Mouse (Mus musculus): ENCODE results near the gene Gpx7. TPM values are rescaled to one million over a fixed set of nuclear protein-coding genes. Genes with fewer than 3 reads are reported as not detected.

The Gpx7 gene
- polyA plus RNA-seq, 1 experiment from 2014 or later = 53.9 TPM

DNA sequence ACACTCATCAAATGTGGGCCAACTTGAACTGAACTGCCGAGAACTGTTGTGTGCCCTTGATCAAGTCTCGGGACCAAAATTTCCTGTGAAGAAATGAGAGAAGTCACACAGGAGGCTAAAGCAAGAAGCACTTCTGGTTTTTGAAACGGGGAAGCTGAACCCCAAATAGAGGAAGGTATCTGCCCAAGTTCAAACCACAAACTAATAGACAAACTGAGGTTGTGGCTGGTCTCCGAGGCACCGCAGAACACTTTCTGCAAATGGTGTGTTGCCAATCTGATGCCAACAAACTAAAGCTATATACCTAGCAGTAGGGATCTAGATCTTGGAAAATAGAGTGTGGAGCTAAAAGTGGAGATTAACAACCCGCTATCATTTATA, 21.6 kb upstream of the Gpx7 start:
- H3K27me3 ChIP-seq (replicated peaks) = no peaks in the 10 kb centered on the region
- WGBS = 64% methylated on average over 6 of the region's 6 CpGs
- H3K4me1 ChIP-seq = peaks cover 5% of the 10 kb centered on the region
- H3K4me3 ChIP-seq (replicated peaks) = no peak overlapping the region
- H3K4me2 ChIP-seq = no peak overlapping the region
- ATAC-seq (ENCODE audit: insufficient read depth, low FRiP score, low read depth) = no peak
- H3K9ac ChIP-seq = no peak overlapping the region
- no peaks in the 10 kb centered on the region for H3K36me3 ChIP-seq
- H3K9me3 ChIP-seq = no peaks in the 10 kb centered on the region
- H3K27ac ChIP-seq = no peak overlapping the region

DNA sequence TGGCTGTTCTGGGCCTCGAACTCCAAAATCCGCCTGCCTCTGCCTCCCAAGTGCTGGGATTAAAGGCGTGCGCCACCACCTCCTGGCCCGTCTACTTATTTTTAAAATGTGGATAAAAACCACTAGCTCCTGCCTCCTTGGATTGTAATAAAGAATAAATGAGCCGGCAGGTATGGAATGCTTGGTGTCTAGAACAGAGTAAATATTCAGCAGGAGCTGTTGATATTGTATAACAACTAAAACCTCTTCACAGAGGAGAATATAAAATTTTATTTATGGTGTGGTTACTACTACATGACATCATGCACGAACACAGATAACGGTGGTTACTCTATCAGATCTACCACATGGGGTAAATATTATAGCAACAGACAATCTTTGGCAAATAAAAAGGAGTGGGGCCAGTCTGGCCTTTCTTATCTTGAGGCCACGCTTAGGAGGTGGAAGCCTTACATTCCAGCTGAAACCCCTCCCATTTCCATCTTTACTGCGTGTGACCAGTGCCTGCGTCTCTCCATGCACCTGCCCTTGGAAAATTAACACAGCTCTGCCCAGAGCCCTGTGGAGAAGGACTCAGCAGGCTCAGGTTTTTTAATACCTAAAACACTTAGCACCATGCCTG, 21.1 kb upstream of the Gpx7 start:
- peak; percentile 81 for ATAC-seq (ENCODE audit: insufficient read depth, low FRiP score, low read depth)
- WGBS = 45% methylated on average over 11 of the region's 11 CpGs

DNA sequence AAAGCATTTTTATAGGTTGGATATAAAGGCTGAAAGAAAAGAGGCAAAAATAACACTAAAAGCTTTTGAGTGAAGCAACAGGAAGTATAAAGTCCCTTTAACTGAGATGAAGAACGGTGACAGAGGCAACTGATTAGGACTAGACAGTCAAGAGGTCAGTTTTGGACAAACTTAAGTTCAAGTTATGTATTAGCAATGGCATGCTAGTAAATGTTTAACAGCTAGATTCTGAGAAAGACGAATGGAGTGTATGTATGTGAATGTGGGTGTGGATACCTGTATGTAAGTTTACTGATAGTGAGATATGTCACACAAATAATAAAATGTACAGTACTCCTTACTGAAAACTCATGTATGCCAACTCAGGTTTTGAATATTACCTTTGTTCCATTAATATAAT, 17.8 kb upstream of the Gpx7 start:
- H3K9ac ChIP-seq = no peak overlapping the region
- 47% methylated on average over 2 of the region's 2 CpGs for WGBS
- no peaks in the 10 kb centered on the region for H3K4me1 ChIP-seq
- H3K36me3 ChIP-seq = no peaks in the 10 kb centered on the region
- no peak overlapping the region for H3K4me3 ChIP-seq (replicated peaks)
- no peaks in the 10 kb centered on the region for H3K27me3 ChIP-seq (replicated peaks)
- peak; percentile 10; the same call in 1 of the 2 replicates for ATAC-seq (ENCODE audit: insufficient read depth, low FRiP score, low read depth)
- no peaks in the 10 kb centered on the region for H3K9me3 ChIP-seq
- H3K4me2 ChIP-seq = no peak overlapping the region
- no peak overlapping the region for H3K27ac ChIP-seq

More for the DNA sequence above, 21.1 kb upstream of the Gpx7 start:
- no peaks in the 10 kb centered on the region for H3K9me3 ChIP-seq
- no peak overlapping the region for H3K4me2 ChIP-seq
- H3K27ac ChIP-seq = no peak overlapping the region
- H3K4me3 ChIP-seq (replicated peaks) = no peak overlapping the region
- no peaks in the 10 kb centered on the region for H3K27me3 ChIP-seq (replicated peaks)
- no peak overlapping the region for H3K9ac ChIP-seq
- peaks cover 4% of the 10 kb centered on the region for H3K4me1 ChIP-seq
- H3K36me3 ChIP-seq = no peaks in the 10 kb centered on the region

DNA sequence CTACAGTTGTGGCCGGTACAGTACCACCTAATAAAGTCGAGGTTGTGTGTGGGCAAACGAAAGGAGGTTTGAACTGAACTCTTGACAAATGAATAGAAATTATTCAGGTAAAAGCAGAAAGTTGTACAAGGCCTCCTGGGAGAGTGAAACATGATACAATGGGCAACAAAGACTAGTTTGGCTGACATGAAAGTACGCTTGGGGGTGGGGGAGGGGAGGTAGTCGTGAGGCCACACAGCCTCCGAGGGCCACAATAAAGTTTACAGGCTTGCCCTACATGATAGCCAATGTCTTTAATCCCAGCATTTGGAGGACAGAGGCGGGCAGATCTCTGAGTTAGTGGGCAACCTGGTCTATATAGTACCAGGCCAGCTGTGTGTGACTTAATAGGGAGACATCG, 860 bp upstream of the Gpx7 start:
- no peaks in the 10 kb centered on the region for H3K27me3 ChIP-seq (replicated peaks)
- no peak overlapping the region for H3K9ac ChIP-seq
- H3K4me1 ChIP-seq = peaks cover 15% of the 10 kb centered on the region
- H3K27ac ChIP-seq = no peak overlapping the region
- H3K9me3 ChIP-seq = no peaks in the 10 kb centered on the region
- no peak overlapping the region for H3K4me2 ChIP-seq
- no peak overlapping the region for H3K4me3 ChIP-seq (replicated peaks)
- no peak for ATAC-seq (ENCODE audit: insufficient read depth, low FRiP score, low read depth)
- 49% methylated on average over 8 of the region's 8 CpGs for WGBS
- H3K36me3 ChIP-seq = no peaks in the 10 kb centered on the region

DNA sequence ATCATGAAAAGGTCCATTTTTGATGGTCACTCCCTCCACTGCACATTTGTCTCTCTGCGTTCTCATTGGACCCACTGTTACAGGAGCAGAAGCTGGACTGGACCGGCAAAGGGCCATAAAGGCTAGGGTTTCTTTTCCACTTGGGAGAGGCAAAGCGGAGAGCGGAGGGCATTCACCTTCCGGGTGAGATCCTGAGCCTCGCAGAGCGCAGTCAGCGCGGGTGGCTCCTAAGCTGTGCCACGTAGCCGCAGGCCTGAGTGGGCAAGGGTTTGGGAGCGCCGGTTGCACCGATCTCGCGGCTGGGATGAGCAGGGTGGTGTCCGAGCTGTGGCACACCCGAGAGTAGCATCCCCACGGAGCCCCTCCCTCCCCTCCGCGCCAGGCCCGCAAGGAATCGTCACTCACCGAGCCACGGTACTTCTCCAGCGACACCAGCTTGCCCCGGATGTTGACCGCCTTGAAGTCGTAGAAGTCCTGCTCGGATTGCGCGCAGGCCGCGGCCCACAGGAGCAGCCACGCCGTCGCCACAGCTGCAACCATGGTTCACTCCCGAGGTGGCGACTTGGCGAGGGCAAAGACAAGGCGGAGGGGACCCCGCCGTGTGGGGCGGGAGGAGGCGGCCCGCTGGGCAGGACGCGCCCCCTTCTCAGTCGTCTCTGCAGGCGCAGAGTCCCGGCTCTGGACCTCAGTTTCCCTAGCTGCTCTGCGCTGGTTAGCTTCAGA, 462 bp downstream of the Gpx7 start:
- Histone ChIP-seq H3K9ac (peak overlapping the region; percentile 40), H3K27me3 (replicated peaks) (no peaks in the 10 kb centered on the region), H3K4me2 (peak overlapping the region; percentile 85), H3K9me3 (no peaks in the 10 kb centered on the region), H3K4me3 (replicated peaks) (peak overlapping the region; percentile 47), H3K27ac (peak overlapping the region; percentile 75), H3K4me1 (peaks cover 15% of the 10 kb centered on the region), H3K36me3 (no peaks in the 10 kb centered on the region)
- 7% methylated on average over 52 of the region's 52 CpGs for WGBS
- peak; percentile 62 for ATAC-seq (ENCODE audit: insufficient read depth, low FRiP score, low read depth)

DNA sequence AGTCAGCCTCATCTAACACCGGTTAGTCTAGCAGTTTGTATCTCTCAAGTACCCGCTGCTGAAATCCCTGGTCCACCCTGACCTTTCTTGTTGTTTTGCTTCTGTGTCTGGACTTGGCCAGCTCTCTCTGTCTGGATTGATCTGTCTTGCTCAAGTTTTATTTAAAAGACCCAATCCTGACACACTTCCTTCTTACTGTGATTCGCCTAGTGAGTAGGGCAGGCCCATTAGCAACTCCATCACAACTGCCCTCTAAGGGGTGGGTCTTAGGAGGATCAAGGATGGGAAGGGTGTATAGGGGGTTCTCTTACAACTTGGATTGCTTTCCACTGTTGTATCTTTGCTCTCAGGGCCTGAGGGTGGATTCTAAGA, 1.0 kb downstream of the Gpx7 start:
- H3K4me2 ChIP-seq = peak overlapping the region; percentile 85; the same call in 1 of the 2 replicates
- no peaks in the 10 kb centered on the region for H3K9me3 ChIP-seq
- WGBS = 73% methylated on average over 3 of the region's 3 CpGs
- H3K27ac ChIP-seq = peak overlapping the region; percentile 75
- H3K4me1 ChIP-seq = peaks cover 15% of the 10 kb centered on the region
- ATAC-seq (ENCODE audit: insufficient read depth, low FRiP score, low read depth) = peak; percentile 47; the same call in 1 of the 2 replicates
- H3K4me3 ChIP-seq (replicated peaks) = peak overlapping the region; percentile 47
- H3K36me3 ChIP-seq = no peaks in the 10 kb centered on the region
- no peaks in the 10 kb centered on the region for H3K27me3 ChIP-seq (replicated peaks)
- no peak overlapping the region for H3K9ac ChIP-seq

DNA sequence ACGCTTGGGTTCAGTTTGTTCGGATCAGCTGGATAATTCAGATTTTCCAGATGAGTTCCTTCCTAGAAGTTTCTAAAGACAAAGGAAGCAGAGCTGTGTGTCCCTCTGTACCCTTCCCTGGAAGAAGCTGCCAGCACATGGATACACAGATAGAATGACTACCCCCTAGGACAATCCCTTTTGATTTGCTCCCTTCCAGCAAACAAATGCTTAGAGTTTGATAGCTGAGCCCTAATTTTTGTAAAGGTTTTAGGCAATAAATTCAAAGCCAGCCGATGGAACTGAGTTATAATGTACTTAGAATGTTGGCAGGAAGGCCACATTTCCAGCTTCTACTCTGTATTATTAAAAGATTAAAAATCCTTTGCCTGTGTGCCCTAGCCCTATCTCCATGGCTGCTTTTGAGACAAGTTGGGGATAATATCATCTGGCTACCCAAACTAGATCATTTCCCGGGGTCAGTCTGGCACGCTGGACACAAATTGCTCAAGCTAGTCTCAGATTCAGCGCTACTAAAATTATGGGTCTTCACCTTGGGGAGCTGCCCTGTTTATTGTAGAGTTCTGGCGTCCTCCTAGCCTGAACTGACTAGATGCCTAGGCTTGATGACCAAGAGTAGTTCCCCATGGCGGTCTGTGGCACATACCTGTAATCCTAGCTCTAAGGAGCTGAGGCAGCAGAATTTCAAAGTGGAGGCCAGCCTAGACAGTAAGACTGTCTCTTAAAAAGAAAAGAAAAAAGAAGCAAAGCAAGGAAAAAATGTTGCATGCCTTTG, 2.7 kb downstream of the Gpx7 start:
- Histone ChIP-seq H3K27ac (no peak overlapping the region), H3K27me3 (replicated peaks) (no peaks in the 10 kb centered on the region), H3K36me3 (no peaks in the 10 kb centered on the region), H3K4me1 (peaks cover 15% of the 10 kb centered on the region), H3K4me3 (replicated peaks) (no peak overlapping the region), H3K9ac (no peak overlapping the region), H3K9me3 (no peaks in the 10 kb centered on the region), H3K4me2 (no peak overlapping the region)
- ATAC-seq (ENCODE audit: insufficient read depth, low FRiP score, low read depth) = no peak
- 89% methylated on average over 8 of the region's 8 CpGs for WGBS

DNA sequence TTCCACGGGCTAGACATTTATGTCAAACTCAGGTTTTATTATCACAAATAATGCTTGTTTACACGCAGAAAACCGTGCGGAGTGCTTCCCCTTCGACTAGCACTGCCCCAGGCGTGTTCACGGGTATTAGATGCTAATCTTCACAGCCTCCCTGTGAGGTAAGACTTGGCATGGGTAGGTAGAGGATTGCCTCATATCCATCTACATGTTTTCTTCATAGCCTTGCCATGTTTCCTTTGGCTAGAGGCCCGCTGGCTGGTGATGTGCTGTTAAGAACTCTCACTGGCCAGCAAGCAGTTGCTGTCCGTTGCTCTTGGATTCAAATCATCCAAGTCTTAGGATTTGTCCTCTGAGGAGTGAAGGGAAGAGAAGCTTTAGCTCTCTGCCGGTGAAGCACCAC, 6.4 kb downstream of the Gpx7 start:
- no peak overlapping the region for H3K4me2 ChIP-seq
- H3K4me3 ChIP-seq (replicated peaks) = no peak overlapping the region
- no peaks in the 10 kb centered on the region for H3K4me1 ChIP-seq
- H3K9me3 ChIP-seq = no peaks in the 10 kb centered on the region
- no peak overlapping the region for H3K27ac ChIP-seq
- no peaks in the 10 kb centered on the region for H3K36me3 ChIP-seq
- no peak overlapping the region for H3K9ac ChIP-seq
- ATAC-seq (ENCODE audit: insufficient read depth, low FRiP score, low read depth) = no peak
- H3K27me3 ChIP-seq (replicated peaks) = no peaks in the 10 kb centered on the region
- WGBS = 83% methylated on average over 10 of the region's 10 CpGs

DNA sequence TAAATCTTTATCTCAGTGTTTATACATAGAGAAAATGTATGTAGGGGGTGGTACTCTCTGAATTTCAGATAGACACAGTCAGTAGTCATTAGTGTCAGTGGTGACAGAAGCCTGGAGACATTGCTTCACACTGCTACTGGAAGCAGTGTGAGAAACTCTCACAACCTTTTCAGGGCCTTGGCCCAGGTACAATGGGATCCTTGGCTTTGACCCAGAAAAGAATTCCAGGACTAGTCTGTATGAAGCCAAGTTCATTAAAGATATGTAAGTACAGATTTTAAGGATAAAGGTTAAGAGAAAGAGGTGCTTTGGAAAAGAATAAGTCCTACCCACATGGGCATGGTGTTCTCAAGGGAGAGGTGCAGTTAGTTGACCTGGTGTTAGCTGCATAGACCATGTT, 12.5 kb downstream of the Gpx7 start:
- Histone ChIP-seq H3K9me3 (no peaks in the 10 kb centered on the region), H3K27ac (no peak overlapping the region), H3K27me3 (replicated peaks) (no peaks in the 10 kb centered on the region), H3K4me2 (no peak overlapping the region), H3K9ac (no peak overlapping the region), H3K36me3 (no peaks in the 10 kb centered on the region), H3K4me1 (no peaks in the 10 kb centered on the region), H3K4me3 (replicated peaks) (no peak overlapping the region)
- no peak for ATAC-seq (ENCODE audit: insufficient read depth, low FRiP score, low read depth)

DNA sequence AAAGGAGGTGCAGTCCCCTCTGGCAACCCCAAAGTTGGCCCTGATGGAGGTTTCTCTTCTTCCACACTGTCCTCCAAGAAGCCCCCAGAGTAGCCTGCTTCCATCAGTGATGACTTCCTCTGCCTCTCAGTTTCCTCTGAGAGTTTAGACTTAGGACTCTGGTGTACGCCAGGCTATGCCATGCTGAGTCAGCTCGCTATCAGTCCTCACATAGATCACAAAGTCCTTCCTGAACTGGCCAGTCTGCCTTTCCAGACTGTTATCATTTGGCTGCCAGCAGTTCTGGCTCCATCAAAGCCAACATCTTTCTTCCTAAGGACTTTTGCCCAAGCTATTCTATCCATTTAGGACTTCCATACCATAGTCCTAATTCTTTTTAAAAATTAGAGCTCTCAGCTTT, 14.2 kb downstream of the Gpx7 start:
- no peak overlapping the region for H3K4me3 ChIP-seq (replicated peaks)
- no peaks in the 10 kb centered on the region for H3K27me3 ChIP-seq (replicated peaks)
- H3K9ac ChIP-seq = no peak overlapping the region
- WGBS = 60% methylated on average over 2 of the region's 2 CpGs
- no peak for ATAC-seq (ENCODE audit: insufficient read depth, low FRiP score, low read depth)
- H3K4me2 ChIP-seq = no peak overlapping the region
- H3K27ac ChIP-seq = no peak overlapping the region
- no peaks in the 10 kb centered on the region for H3K36me3 ChIP-seq
- no peaks in the 10 kb centered on the region for H3K4me1 ChIP-seq
- H3K9me3 ChIP-seq = no peaks in the 10 kb centered on the region

DNA sequence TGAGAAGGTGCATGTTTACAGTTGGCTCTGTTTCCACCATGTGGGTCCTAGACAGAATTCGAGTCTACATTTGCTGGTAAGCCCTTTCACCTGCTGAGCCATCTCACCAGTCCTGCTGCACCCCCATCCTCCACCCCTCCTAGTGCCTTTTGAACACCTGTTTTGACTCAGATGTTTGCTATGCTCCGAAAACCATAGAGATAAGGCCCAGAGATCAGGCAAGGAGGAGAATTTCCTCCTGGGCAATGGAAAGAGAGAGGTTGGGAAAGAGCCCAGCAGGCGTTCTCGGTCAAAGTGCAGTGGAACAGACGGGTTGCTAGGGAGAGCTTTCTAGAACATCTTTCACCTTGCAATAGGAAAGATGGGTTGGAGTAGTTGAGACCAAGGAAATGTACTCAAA, 15.6 kb downstream of the Gpx7 start:
- ATAC-seq (ENCODE audit: insufficient read depth, low FRiP score, low read depth) = peak; percentile 65
- Histone ChIP-seq H3K4me1 (no peaks in the 10 kb centered on the region), H3K27ac (peak overlapping the region; percentile 66), H3K4me2 (no peak overlapping the region), H3K36me3 (no peaks in the 10 kb centered on the region), H3K4me3 (replicated peaks) (no peak overlapping the region), H3K27me3 (replicated peaks) (no peaks in the 10 kb centered on the region), H3K9me3 (no peaks in the 10 kb centered on the region), H3K9ac (no peak overlapping the region)
- WGBS = 54% methylated on average over 5 of the region's 5 CpGs

DNA sequence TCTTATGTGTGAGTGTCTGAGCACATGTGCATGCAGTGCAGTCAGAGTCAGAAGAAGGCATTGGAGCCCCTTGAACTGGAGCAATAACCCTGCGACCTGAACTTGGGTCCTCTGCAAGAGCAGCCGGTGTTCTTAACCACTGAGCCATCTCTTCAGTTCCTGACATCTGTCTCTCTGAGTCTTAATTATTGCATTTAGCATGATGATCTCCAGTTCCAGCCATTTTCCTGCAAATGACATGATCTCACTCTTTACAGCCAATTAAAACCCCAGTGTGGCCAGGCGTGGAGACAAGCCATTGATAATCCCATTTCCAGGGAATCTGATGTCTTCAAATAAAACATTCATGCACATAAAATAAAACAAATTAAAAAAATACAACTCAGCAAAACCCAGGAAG, 18.0 kb downstream of the Gpx7 start:
- no peaks in the 10 kb centered on the region for H3K4me1 ChIP-seq
- H3K27me3 ChIP-seq (replicated peaks) = peaks cover 4% of the 10 kb centered on the region
- WGBS = 71% methylated on average over 3 of the region's 3 CpGs
- H3K4me3 ChIP-seq (replicated peaks) = no peak overlapping the region
- H3K9ac ChIP-seq = no peak overlapping the region
- H3K36me3 ChIP-seq = no peaks in the 10 kb centered on the region
- H3K4me2 ChIP-seq = no peak overlapping the region
- no peaks in the 10 kb centered on the region for H3K9me3 ChIP-seq
- ATAC-seq (ENCODE audit: insufficient read depth, low FRiP score, low read depth) = no peak
- H3K27ac ChIP-seq = no peak overlapping the region

All from stomach, embryonic 15.5 days (tissue).